Mouse (Mus musculus) brain, embryonic 14.5 days (tissue): Measurements from ENCODE around the gene Socs5.

Source experiments
- CTCF ChIP-seq: fragments of 200-500 bp; IDR thresholded peaks from 2 replicates; pipeline ENCODE4 v1.5.1; 2012; ENCODE audit warnings: inconsistent platforms, mild to moderate bottlenecking, moderate library complexity, borderline replicate concordance; ENCODE audit not compliant: insufficient read depth, insufficient read length; ENCODE audit errors: extremely low read depth
- POLR2A ChIP-seq: fragments of 200-500 bp; IDR thresholded peaks from 2 replicates; pipeline ENCODE4 v1.6.1; 2012; ENCODE audit warnings: mild to moderate bottlenecking, inconsistent platforms, borderline replicate concordance; ENCODE audit not compliant: poor library complexity, insufficient read depth, insufficient read length, severe bottlenecking; ENCODE audit errors: extremely low read depth

GRCm38 (mm10) chr17:87167407-87167806 is 59.9 kb downstream of the Socs5 start:
- TF ChIP-seq POLR2A (no peak), CTCF (no peak)
